Mouse (Mus musculus) embryonic facial prominence, embryonic 11.5 days (tissue): ENCODE measurements around the gene Atg7. TPM values are rescaled to one million over a fixed set of nuclear protein-coding genes. Genes with fewer than 3 reads are reported as not detected.

Source experiments
- ATAC-seq: fragments of 200-750 bp; cut with Nextera tagmentation; replicated peaks from 2 replicates; pipeline ENCODE4 v1.8.0; 2017; ENCODE audit warnings: low read depth; ENCODE audit not compliant: insufficient number of reproducible peaks, low FRiP score, low TSS enrichment
- DNase-seq: peaks from one replicate; pipeline ENCODE4 v3.0.0-alpha.2; 2015; ENCODE audit warnings: low spot score
- H3K27ac ChIP-seq: fragments of 300-500 bp; sonication (generic); replicated peaks from 2 replicates; pipeline ENCODE4 v1.5.1; 2014; ENCODE audit warnings: mild to moderate bottlenecking, low read depth, low read length, control low read depth
- H3K27me3 ChIP-seq: fragments of 300-500 bp; sonication (generic); 2 replicates; pipeline ENCODE4 v1.6.1; 2014; ENCODE audit warnings: mild to moderate bottlenecking, low read length, moderate library complexity, mixed read lengths; ENCODE audit not compliant: control insufficient read depth, insufficient read depth
- H3K36me3 ChIP-seq: fragments of 300-500 bp; sonication (generic); replicated peaks from 2 replicates; pipeline ENCODE4 v1.6.1; 2014; ENCODE audit warnings: low read depth, mild to moderate bottlenecking, low read length, moderate library complexity, mixed read lengths; ENCODE audit not compliant: control insufficient read depth, insufficient read depth
- H3K4me1 ChIP-seq: fragments of 300-500 bp; sonication (generic); 2 replicates; pipeline ENCODE4 v1.6.1; 2014; ENCODE audit warnings: low read length, mixed read lengths; ENCODE audit not compliant: control insufficient read depth, insufficient read depth
- H3K4me2 ChIP-seq: fragments of 300-500 bp; sonication (generic); 2 replicates; pipeline ENCODE4 v1.6.1; 2014; ENCODE audit warnings: low read depth, mild to moderate bottlenecking, control low read depth, low read length, moderate library complexity
- H3K4me3 ChIP-seq: fragments of 300-500 bp; sonication (generic); 2 replicates; pipeline ENCODE4 v1.5.1; 2014; ENCODE audit warnings: low read depth, low read length, control low read depth
- H3K9ac ChIP-seq: fragments of 300-500 bp; sonication (generic); replicated peaks from 2 replicates; pipeline ENCODE4 v1.6.1; 2014; ENCODE audit warnings: mild to moderate bottlenecking, control low read depth, low read length
- H3K9me3 ChIP-seq: fragments of 300-500 bp; sonication (generic); replicated peaks from 2 replicates; pipeline ENCODE4 v1.6.1; 2016; ENCODE audit warnings: mild to moderate bottlenecking, low read length, inconsistent platforms, mixed read lengths; ENCODE audit not compliant: control insufficient read depth
- WGBS: fragments of 180-500 bp; shearing (Covaris S2); extraction: QIAGEN DNeasy Blood & Tissue Kit; methylation state at CpG from one replicate; pipeline ENCODE4 v1.1.7; 2014; 5-methylcytosine and 5-hydroxymethylcytosine counted together
- polyA plus RNA-seq: library from polyadenylated mRNA; unstranded; fragments of >200 nt; fragmentation: Nextera tagmentation; extraction: Ambion mirVana; gene quantifications from 2 replicates; pipeline ENCODE4 v1.2.1, GENCODE M21; 2014

Gene Atg7
- polyA plus RNA-seq, 1 experiment from 2014 or later = 14.6 TPM

DNA sequence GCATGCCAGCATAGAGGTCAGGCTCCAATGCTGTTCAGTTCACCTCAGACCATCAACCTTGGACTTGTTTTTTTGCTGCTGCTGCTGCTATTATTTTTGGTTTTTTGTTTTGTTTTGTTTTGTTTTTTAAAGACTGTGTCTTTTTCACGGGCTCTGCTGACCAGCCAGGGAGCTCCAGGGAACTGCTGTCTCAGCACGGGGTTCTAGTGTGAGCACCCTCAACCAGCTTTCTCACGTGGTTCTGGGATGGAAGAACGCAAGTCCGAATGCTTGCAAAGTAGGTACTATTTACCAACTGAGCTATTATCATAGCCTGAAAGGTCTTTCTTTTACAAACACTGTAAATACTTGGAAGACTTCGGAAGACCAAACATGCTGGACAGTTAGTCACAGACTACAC, 233.6 kb downstream of the Atg7 start:
- ATAC-seq (no peak), DNase-seq (no peak)
- no peak overlapping the region for H3K4me3 ChIP-seq
- 75% methylated on average over 6 of the region's 6 CpGs for WGBS
- H3K4me2 ChIP-seq = no peak overlapping the region
- no peaks in the 10 kb centered on the region for H3K9me3 ChIP-seq
- peak overlapping the region; percentile 56; the same call in 1 of the 2 replicates for H3K27ac ChIP-seq
- H3K36me3 ChIP-seq = no peaks in the 10 kb centered on the region
- no peaks in the 10 kb centered on the region for H3K27me3 ChIP-seq
- peaks cover 30% of the 10 kb centered on the region for H3K4me1 ChIP-seq
- 0 out of 2 replicates have a peak overlapping the region, but pooled peaks have one; percentile 4 for H3K9ac ChIP-seq

DNA sequence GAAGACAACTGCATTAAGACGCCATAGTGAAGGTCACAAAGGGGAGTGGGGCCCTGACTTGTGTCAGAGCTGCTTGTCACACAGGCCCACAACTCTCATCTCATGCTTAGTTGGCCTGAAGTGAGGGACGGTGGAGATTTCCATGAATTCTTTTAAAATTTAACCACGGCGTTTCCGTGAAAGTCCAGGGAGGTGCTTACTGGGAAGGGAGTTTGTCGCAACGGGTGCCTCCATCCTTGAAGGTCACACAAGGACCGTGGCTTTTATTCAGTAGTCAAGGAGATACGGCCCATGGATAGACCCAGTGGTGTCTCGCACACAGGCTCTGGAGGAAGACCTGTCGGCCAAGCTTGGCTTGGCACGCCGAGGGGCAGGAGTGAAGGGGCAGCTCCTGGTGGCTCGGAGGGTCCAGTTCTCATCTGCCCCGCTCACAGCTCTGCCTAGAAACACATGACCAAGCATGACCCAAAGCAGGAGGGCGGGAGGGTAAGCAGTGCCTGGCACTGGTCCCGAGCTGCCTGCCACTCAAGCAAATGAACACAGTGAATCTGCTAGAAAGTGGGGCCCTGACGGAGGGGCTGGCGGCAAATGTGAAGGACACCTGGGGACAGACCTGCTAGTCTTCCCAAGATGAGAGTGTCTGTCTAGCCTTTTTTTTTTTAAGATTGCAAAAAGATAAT, 236.1 kb downstream of the Atg7 start:
- 90% methylated on average over 19 of the region's 19 CpGs for WGBS
- Histone ChIP-seq H3K27me3 (no peaks in the 10 kb centered on the region), H3K4me2 (no peak overlapping the region), H3K9ac (no peak overlapping the region), H3K36me3 (no peaks in the 10 kb centered on the region), H3K4me3 (no peak overlapping the region), H3K4me1 (peaks cover 27% of the 10 kb centered on the region), H3K9me3 (no peaks in the 10 kb centered on the region), H3K27ac (no peak overlapping the region)
- no peak for DNase-seq
- ATAC-seq = no peak

DNA sequence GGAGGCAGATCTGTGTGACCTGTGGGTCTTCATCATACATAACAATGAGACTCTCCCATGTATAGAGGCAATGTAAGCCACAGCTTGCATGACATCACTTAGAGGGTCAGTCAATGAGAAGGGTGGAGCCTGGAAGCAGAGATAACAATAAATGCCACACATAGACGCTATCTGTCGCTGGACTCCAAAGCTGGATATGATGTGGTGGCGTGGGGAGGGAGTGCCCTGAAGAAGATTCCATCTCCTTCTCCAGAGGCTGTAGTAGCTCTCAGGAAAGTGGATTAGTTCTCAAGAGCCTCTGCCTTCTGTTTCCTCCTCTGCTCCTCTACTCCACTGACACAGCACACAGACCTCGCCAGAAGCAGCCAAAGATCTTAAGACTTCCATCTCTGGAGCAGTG, 237.9 kb downstream of the Atg7 start:
- Histone ChIP-seq H3K36me3 (no peaks in the 10 kb centered on the region; the same call in 1 of the 2 replicates), H3K4me2 (no peak overlapping the region), H3K27me3 (no peaks in the 10 kb centered on the region), H3K9ac (no peak overlapping the region), H3K4me3 (no peak overlapping the region), H3K4me1 (peaks cover 19% of the 10 kb centered on the region), H3K9me3 (no peaks in the 10 kb centered on the region), H3K27ac (no peak overlapping the region)
- WGBS = 81% methylated on average over 4 of the region's 4 CpGs
- DNase-seq (no peak), ATAC-seq (no peak)

DNA sequence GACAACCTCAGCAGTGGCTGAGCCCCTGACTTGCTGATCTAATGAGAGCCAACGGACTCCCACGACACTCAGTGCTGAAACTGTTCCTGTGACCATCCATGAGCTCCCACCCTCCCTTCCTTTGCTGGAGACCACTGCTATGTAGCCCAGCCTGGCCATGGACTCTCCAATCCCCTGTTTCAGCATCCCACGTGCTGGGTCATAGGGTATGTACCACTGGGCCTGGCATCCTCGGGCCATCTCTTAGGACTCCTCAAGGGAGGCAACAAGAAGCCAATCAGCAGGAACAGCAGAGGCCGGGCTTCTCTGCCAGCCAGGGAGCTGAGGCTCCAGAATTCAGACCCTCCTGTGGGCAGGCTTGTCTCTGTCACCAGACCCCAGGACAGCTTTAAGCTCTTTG, 239.3 kb downstream of the Atg7 start:
- 31% methylated on average over 5 of the region's 5 CpGs for WGBS
- Histone ChIP-seq H3K9ac (no peak overlapping the region; the same call in none of the 2 replicates), H3K27ac (peak overlapping the region; percentile 89), H3K4me2 (no peak overlapping the region), H3K27me3 (no peaks in the 10 kb centered on the region), H3K4me3 (no peak overlapping the region), H3K4me1 (peaks cover 12% of the 10 kb centered on the region), H3K9me3 (no peaks in the 10 kb centered on the region), H3K36me3 (no peaks in the 10 kb centered on the region; the same call in 1 of the 2 replicates)
- ATAC-seq (no peak), DNase-seq (no peak)

DNA sequence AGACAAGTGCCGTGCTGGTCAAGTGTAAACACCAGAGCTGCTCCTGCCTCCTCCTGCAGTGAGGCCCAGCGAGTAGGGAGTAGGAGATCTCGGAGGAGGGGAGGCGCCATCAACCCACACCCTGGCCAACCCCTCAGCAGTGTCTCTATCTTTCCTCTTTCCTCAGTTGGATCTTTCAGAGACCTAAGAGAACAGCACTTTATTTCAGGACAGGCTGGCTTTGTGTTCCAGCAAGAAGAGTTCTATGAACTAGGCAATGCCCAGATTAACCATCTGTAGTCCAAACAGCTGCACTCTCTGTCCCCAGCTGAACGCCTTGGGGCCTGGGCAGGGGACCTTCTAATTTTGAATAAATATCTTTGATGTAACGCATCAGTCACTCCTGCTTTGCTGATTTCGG, 239.8 kb downstream of the Atg7 start:
- H3K4me3 ChIP-seq = no peak overlapping the region
- H3K27me3 ChIP-seq = no peaks in the 10 kb centered on the region
- no peaks in the 10 kb centered on the region for H3K9me3 ChIP-seq
- DNase-seq = no peak
- H3K36me3 ChIP-seq = no peaks in the 10 kb centered on the region; the same call in 1 of the 2 replicates
- WGBS = 12% methylated on average over 7 of the region's 7 CpGs
- no peak overlapping the region; the same call in 1 of the 2 replicates for H3K4me2 ChIP-seq
- H3K27ac ChIP-seq = peak overlapping the region; percentile 89
- H3K4me1 ChIP-seq = peaks cover 13% of the 10 kb centered on the region
- peak; percentile 19; the same call in 1 of the 2 replicates for ATAC-seq
- peak overlapping the region; percentile 33 for H3K9ac ChIP-seq

DNA sequence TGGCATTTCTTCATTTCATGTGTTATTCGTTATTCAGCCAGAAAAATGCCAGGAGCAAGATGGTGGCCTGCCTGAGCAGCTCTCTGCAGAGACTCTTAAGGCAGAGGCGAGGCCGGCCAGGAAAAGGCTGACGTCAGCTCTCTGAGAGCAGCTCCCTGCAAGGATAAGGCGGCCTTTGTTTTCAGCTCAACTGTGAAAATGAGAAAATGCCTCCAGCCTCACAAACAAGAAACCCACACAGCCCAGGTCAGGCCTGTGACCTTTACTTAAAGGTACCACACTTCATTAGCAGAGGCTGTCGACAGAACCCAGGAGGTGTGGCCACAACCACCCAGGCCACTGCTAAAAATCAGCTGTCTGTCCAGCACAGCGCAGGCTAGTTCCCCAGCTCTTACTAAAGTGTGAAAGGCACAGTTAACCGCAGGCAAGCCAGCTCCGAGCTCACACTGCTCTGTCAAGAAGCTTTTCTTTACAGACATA, 240.4 kb downstream of the Atg7 start:
- Histone ChIP-seq H3K4me3 (no peak overlapping the region), H3K9me3 (no peaks in the 10 kb centered on the region), H3K4me1 (peaks cover 11% of the 10 kb centered on the region), H3K36me3 (no peaks in the 10 kb centered on the region; the same call in 1 of the 2 replicates), H3K27me3 (no peaks in the 10 kb centered on the region), H3K27ac (peak overlapping the region; percentile 89), H3K4me2 (peak overlapping the region; percentile 20), H3K9ac (peak overlapping the region; percentile 54)
- ATAC-seq (peak; percentile 80), DNase-seq (peak; percentile 94)
- 1% methylated on average over 9 of the region's 9 CpGs for WGBS

DNA sequence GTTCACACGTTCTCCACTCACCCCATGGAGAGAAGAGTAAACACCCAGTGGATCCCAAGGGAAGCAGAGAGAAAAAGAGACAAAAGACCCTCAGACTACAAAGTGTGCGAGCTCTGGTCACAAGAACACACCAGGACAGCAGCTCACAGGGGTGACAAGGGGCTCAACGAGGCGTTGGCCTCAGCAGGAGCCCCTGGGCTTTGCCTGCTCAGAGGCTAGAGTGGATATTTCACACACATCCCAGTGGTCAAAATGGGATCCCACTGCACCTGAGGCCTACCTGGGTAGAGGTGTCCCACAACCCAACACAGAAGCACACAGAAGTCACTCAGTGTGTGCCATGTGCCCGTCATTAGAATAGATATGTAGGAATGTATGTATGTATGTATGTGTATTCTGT, 242.2 kb downstream of the Atg7 start:
- no peaks in the 10 kb centered on the region for H3K27me3 ChIP-seq
- H3K4me1 ChIP-seq = peaks cover 11% of the 10 kb centered on the region
- no peak overlapping the region for H3K9ac ChIP-seq
- 75% methylated on average over 5 of the region's 5 CpGs for WGBS
- DNase-seq (no peak), ATAC-seq (no peak)
- no peak overlapping the region for H3K4me3 ChIP-seq
- no peak overlapping the region for H3K4me2 ChIP-seq
- H3K9me3 ChIP-seq = no peaks in the 10 kb centered on the region
- no peak overlapping the region for H3K27ac ChIP-seq
- H3K36me3 ChIP-seq = no peaks in the 10 kb centered on the region; the same call in 1 of the 2 replicates

DNA sequence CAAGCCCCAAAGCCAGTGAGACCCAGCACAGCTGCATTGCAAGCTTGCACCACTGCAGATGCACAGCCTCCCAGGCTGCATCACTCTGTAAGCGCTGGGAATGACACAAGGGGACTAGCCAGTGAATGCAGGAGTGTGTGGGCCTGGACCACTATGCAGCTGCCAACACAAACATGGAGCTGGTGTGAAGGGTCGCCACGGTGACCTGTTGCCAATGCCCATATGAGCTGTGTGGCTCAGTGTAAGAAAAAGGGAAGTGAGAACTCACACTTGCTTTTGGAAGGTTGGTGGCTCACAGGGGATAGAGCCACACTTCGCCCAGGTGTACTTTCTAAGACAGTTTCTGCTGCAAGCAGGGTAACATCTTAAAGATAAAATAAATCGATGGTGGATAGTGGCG, 243.1 kb downstream of the Atg7 start:
- ATAC-seq (no peak), DNase-seq (no peak)
- peaks cover 15% of the 10 kb centered on the region for H3K4me1 ChIP-seq
- no peak overlapping the region for H3K4me2 ChIP-seq
- no peak overlapping the region for H3K4me3 ChIP-seq
- WGBS = 86% methylated on average over 6 of the region's 6 CpGs
- H3K9me3 ChIP-seq = no peaks in the 10 kb centered on the region
- H3K9ac ChIP-seq = no peak overlapping the region
- no peaks in the 10 kb centered on the region; the same call in 1 of the 2 replicates for H3K36me3 ChIP-seq
- no peaks in the 10 kb centered on the region for H3K27me3 ChIP-seq
- H3K27ac ChIP-seq = no peak overlapping the region
